Mouse (Mus musculus): ENCODE results near the gene Olfr1120. TPM values are rescaled to one million over a fixed set of nuclear protein-coding genes. Genes with fewer than 3 reads are reported as not detected.

The Olfr1120 gene
- polyA plus RNA-seq (2014; fragmentation: Illumina TruSeq; extraction: RNeasy Lipid Tissue Mini Kit (QIAGEN cat#74804); ENCODE audit: low read depth, low replicate concordance) = not detected

GRCm38 (mm10) chr2:87354515-87354914 is at the start of gene Olfr1120:
TSS of gene Olfr1120 (plus strand) at chr2:87354815.

GRCm38 (mm10) chr2:87307281-87307680 is 47.3 kb upstream of the Olfr1120 start, which contains the start of gene Olfr1118:
TSS of gene Olfr1118 (plus strand) at chr2:87307581.

DNA sequence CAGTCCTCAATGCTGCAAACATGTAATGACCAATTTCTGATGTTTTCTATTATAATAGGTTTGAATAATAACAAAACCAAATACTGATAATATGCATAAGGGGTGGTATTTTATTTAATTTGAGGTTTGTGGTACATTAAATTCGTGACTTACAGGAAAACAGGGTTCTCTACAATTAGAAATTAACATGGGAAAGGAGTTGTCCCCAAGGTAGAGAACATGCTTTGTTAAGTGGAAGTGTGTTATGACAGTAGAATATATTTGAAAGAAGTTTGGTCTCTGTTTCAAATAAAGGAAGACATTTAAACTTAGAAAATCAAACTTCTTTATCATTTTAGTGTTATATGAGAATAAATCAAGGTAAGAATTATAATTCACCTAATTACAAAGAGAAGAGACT is 15.0 kb downstream of the Olfr1120 start, which contains the start of gene Olfr1121:
Olfr1121 (plus strand) TSS at position 301 of the 400 bp plus-strand sequence.

DNA sequence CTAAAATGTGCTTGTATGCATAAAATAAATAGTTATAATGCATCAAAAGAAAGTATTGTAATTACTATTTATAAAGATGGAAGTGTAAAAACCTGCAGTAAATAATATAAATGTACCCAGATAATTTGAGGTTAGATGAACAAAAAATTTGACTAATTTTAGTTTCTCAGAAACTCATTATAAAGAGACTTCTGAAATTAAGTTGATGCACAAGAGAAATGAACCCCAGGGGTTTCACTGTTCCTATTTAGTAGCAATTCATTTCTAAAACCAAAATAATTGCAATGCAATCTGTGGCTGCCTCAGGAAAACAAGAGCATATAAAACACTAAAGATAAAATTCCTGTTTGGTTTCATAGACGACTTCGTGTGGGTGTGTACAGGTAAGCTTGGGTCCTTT is 30.9 kb downstream of the Olfr1120 start, which contains the start of gene Olfr1122:
Olfr1122 (plus strand) TSS at position 301 of the 400 bp plus-strand sequence.

Other genes starting within 250 kb of the Olfr1120 start
- not detected for gene Olfr259, start 240.2 kb upstream of the Olfr1120 start, polyA plus RNA-seq (2014; fragmentation: Illumina TruSeq; extraction: RNeasy Lipid Tissue Mini Kit (QIAGEN cat#74804); ENCODE audit: low read depth, low replicate concordance)
- gene Olfr1110, start 214.5 kb upstream of the Olfr1120 start, polyA plus RNA-seq (2014; fragmentation: Illumina TruSeq; extraction: RNeasy Lipid Tissue Mini Kit (QIAGEN cat#74804); ENCODE audit: low read depth, low replicate concordance) = not detected
- gene Olfr1111, start 202.2 kb upstream of the Olfr1120 start, polyA plus RNA-seq (2014; fragmentation: Illumina TruSeq; extraction: RNeasy Lipid Tissue Mini Kit (QIAGEN cat#74804); ENCODE audit: low read depth, low replicate concordance) = not detected
- gene Olfr1112, start 167.0 kb upstream of the Olfr1120 start, polyA plus RNA-seq (2014; fragmentation: Illumina TruSeq; extraction: RNeasy Lipid Tissue Mini Kit (QIAGEN cat#74804); ENCODE audit: low read depth, low replicate concordance) = not detected
- gene Olfr1113, start 145.8 kb upstream of the Olfr1120 start, polyA plus RNA-seq (2014; fragmentation: Illumina TruSeq; extraction: RNeasy Lipid Tissue Mini Kit (QIAGEN cat#74804); ENCODE audit: low read depth, low replicate concordance) = not detected
- gene Olfr1115, start 106.8 kb upstream of the Olfr1120 start, polyA plus RNA-seq (2014; fragmentation: Illumina TruSeq; extraction: RNeasy Lipid Tissue Mini Kit (QIAGEN cat#74804); ENCODE audit: low read depth, low replicate concordance) = not detected
- gene Olfr1116, start 87.3 kb upstream of the Olfr1120 start, polyA plus RNA-seq (2014; fragmentation: Illumina TruSeq; extraction: RNeasy Lipid Tissue Mini Kit (QIAGEN cat#74804); ENCODE audit: low read depth, low replicate concordance) = not detected
- gene Olfr1118, start 47.2 kb upstream of the Olfr1120 start, polyA plus RNA-seq (2014; fragmentation: Illumina TruSeq; extraction: RNeasy Lipid Tissue Mini Kit (QIAGEN cat#74804); ENCODE audit: low read depth, low replicate concordance) = not detected
- gene Olfr1121, start 15.1 kb downstream of the Olfr1120 start, polyA plus RNA-seq (2014; fragmentation: Illumina TruSeq; extraction: RNeasy Lipid Tissue Mini Kit (QIAGEN cat#74804); ENCODE audit: low read depth, low replicate concordance) = not detected
- not detected for gene Olfr1122, start 31.0 kb downstream of the Olfr1120 start, polyA plus RNA-seq (2014; fragmentation: Illumina TruSeq; extraction: RNeasy Lipid Tissue Mini Kit (QIAGEN cat#74804); ENCODE audit: low read depth, low replicate concordance)
- gene Olfr1123, start 61.8 kb downstream of the Olfr1120 start, polyA plus RNA-seq (2014; fragmentation: Illumina TruSeq; extraction: RNeasy Lipid Tissue Mini Kit (QIAGEN cat#74804); ENCODE audit: low read depth, low replicate concordance) = not detected
- gene Olfr1124, start 75.5 kb downstream of the Olfr1120 start, polyA plus RNA-seq (2014; fragmentation: Illumina TruSeq; extraction: RNeasy Lipid Tissue Mini Kit (QIAGEN cat#74804); ENCODE audit: low read depth, low replicate concordance) = 0.24 TPM
- gene Olfr1126, start 99.1 kb downstream of the Olfr1120 start, polyA plus RNA-seq (2014; fragmentation: Illumina TruSeq; extraction: RNeasy Lipid Tissue Mini Kit (QIAGEN cat#74804); ENCODE audit: low read depth, low replicate concordance) = not detected
- gene Pramel7, start 142.3 kb downstream of the Olfr1120 start, polyA plus RNA-seq (2014; fragmentation: Illumina TruSeq; extraction: RNeasy Lipid Tissue Mini Kit (QIAGEN cat#74804); ENCODE audit: low read depth, low replicate concordance) = 0.71 TPM
- not detected for gene Pramel6, start 151.8 kb downstream of the Olfr1120 start, polyA plus RNA-seq (2014; fragmentation: Illumina TruSeq; extraction: RNeasy Lipid Tissue Mini Kit (QIAGEN cat#74804); ENCODE audit: low read depth, low replicate concordance)
- 0.39 TPM for gene Olfr153, start 177.0 kb downstream of the Olfr1120 start, polyA plus RNA-seq (2014; fragmentation: Illumina TruSeq; extraction: RNeasy Lipid Tissue Mini Kit (QIAGEN cat#74804); ENCODE audit: low read depth, low replicate concordance)
- gene Olfr1128, start 190.7 kb downstream of the Olfr1120 start, polyA plus RNA-seq (2014; fragmentation: Illumina TruSeq; extraction: RNeasy Lipid Tissue Mini Kit (QIAGEN cat#74804); ENCODE audit: low read depth, low replicate concordance) = not detected
- not detected for gene Olfr1129, start 219.1 kb downstream of the Olfr1120 start, polyA plus RNA-seq (2014; fragmentation: Illumina TruSeq; extraction: RNeasy Lipid Tissue Mini Kit (QIAGEN cat#74804); ENCODE audit: low read depth, low replicate concordance)